Mouse (Mus musculus) urinary bladder, adult 18-20 months (tissue): ENCODE measurements around the gene Gm8237.
"Not testable (repeated sequence)": the region's sequence is repeated elsewhere in the genome, so short reads cannot be mapped to it uniquely, and the experiment has no call there.

Experiments used
- DNase-seq, 2 experiments: peaks; one replicate each; pipeline ENCODE4 v3.0.0; 2022; ENCODE audit warnings: low spot score in 2 of 2, mixed read lengths in 2 of 2

Gene Gm8237

DNA sequence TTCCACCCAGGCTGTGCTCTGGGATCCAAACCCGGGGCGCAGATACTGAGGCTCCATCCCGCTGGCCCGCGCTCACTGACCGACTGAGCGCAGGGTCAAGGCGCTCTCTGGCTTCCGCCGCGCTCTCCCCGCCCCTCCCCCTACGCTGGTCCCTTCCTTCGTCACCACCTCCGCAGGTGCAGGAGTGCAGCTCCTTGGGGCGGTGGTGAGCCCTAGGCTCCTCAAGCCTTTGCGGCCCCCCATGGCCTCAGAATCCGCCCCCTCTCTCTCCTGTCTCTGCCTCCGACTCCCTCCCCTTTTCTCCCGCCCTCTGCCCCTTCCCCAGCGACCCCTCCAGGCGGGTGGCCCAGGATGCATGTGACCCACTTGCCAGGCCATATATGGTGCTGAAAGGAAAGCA is at the start of gene Gm8237:
TSS of gene Gm8237 (minus strand) at position 142 of the 400 bp plus-strand sequence.
- DNase-seq, result not testable (repeated sequence)

DNA sequence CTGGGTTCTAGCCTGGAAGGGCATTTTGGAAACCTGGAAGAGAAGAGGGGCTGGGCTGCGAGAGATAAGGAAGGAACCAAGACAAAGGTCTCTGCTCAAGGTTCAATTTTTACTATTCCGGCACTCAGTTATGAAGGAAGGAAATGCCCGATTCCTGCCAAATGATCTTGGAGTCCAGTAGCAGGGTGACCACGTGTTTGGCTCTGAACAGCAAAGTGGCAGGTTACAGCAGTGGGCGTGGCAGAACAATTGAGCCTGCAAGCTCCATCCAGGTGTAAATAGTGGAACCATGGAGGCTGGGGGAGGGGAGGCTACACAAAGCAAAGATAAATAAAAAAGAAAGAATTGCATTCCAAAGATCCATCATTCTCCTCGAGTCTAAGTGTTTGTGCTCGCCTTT is 43.1 kb upstream of the Gm8237 start:
- not testable (repeated sequence) for DNase-seq

DNA sequence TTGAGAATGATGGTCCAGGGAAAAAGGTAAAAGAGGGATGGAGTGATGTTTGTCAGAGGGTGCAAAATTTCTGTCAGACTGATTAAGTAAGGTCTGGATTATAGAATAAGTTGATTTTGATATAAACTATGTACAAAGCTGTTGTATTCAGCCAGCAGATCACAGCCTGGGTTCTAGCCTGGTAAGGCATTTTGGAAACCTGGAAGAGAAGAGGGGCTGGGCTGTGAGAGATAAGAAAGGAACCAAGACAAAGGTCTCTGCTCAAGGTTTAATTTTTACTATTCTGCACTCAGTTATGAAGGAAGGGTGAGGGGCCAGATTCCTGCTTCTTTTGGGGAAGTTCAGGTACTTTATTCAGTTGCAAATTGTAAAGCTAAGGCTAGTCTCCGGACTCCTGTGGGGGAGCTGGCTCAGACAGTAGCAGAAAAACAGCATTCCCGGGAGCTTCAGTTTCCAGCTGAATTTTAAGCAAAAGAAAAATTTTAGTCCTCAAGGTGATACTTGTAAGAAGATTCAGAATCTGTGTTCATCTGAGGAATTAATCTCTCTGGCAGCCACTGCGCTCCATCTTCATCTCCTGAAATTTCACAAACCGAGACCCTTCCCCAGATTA is 38.3 kb upstream of the Gm8237 start:
- not testable (repeated sequence) for DNase-seq

DNA sequence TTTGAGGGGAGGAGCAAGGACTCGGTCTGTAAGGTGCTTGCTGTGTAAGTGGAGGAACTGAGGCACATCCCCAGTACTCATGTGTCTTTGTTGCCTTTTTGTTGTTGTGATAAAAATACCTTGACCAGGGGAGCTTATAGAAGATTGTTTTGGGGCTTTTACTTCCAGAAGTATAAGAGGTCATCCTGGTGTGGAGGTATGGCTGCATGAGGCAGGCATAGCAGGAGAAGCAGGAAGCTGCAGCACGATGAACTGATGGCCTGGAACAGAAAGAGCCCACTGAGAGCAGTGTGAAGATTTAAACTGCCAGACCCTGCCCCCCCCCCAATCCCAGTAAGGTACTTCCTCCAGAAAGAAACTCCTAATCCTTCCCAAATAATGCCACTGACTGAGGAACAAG is 33.5 kb upstream of the Gm8237 start:
- not testable (repeated sequence) for DNase-seq

DNA sequence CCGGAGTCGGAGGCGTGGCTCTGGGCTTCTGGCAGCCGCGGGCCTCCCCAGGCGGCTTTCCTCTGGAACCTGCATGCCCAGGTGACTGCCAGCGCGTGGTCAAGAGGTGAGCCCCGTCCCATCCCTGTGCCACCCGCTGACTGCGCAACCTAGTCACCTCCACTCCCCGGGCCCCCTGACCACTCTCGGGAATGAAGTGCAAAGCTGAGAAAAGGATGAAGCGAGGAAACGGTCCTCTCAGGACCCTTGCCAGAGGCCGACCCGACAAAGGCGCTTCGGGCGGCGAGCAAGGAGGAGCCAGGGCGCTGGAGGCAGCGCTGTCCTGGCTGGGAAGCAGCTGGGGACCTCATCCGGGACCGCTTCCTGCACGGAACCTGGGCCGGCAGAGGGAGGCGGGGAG is 391 bp downstream of the Gm8237 start:
- DNase-seq, result peak in 1 of 2 experiments; percentile 8

DNA sequence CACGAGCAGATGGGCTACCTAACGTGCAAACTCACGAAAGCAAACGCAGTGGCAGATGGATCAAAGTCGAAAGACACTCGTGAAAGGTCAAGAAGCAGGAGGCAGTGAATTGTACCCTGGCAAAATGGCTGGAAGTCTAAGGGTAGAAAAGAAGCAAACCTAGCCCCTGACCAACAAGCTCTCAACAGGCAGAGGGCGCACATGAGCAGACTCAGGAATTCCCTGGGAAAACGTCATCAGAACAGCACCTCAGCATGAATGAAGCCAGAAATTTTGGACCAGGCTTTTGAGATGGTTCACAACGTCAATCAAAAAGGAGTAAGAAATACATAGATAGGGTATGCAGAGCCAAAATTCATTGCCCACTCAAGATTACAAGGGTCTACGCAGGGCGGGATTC is 1.0 kb downstream of the Gm8237 start:
- peak in 1 of 2 experiments; percentile 14 for DNase-seq

DNA sequence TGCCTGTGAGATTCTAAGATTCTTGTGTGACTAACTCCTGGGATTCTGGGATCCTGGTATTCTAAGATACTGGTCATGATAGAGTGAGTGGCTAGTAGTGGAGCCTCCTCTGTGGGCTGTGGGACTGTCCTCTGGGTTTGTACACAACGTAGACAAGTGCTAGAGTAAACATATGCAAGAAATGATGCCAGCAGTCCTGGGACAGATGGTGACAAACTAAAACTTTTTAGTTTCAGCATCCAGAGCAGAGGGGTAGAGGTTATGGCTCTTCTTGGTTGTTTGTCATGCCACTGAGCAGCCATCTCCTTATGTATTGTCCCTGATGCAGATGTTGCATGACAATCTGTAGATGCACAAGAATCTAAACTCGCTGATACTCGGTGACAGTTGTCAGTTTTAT is 24.3 kb downstream of the Gm8237 start:
- DNase-seq, result not testable (repeated sequence)

DNA sequence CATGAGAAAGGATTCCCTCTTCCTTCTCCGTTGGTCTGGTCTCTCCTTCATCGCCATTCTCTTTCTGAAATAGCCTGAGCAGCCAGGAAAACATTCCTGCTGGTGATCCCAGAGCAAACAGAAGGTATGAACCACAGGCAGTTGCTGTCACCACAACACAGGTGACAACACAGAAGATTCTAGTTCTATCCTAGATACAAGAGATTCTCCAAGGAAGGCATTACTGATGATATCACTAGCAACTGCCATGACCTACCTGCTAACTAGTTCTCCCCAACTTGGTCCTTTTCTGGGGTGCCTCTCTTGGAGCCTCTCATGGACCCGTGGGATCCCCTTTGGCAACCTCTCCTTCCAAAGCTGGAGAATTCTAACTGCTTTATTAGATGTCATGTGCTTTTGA is 50.0 kb downstream of the Gm8237 start, which contains the start of gene Gm3424:
TSS of gene Gm3424 (minus strand) at position 101 of the 400 bp plus-strand sequence.
- DNase-seq, result not testable (repeated sequence)

DNA sequence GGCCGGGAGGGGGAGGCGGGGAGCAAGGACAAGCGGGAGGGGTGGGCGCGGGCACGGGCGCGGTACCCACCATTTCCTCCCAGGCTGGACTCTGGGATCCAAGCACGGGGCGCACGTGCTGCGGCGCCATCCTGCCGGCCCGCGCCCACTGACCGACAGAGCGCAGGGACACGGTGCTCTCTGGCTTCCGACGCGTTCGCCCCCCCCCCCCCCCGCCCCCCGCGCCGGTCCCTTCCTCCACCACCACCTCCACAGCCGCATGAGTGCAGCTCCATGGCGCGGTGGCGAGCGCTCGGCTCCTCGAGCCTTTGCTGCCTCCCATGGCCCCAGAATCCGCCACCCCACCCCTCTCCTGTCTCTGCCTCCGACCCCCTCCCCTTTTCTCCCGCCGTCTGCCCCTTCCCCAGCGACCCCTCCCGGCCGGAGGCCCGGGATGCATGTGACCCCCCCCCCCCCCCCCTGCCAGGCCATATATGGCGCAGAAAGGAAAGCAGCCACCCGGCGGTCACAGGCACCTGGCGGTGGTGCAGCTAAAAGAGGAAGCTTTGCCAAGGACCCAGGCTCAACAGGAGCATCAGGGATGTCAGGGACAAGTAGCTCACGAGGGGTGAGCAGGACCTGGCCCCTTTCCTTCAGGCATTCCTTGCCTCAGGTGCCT is 67.4 kb downstream of the Gm8237 start:
- not testable (repeated sequence) for DNase-seq
